Mouse (Mus musculus) lung, embryonic 16.5 days (tissue): Measurements from ENCODE around the gene Nt5c. TPM values are rescaled to one million over a fixed set of nuclear protein-coding genes. Genes with fewer than 3 reads are reported as not detected.
"Not testable (repeated sequence)": the region's sequence is repeated elsewhere in the genome, so short reads cannot be mapped to it uniquely, and the experiment has no call there.

Source experiments
- ATAC-seq: fragments of 200-750 bp; cut with Nextera tagmentation; 2 replicates; pipeline ENCODE4 v1.8.0; 2017; ENCODE audit warnings: low read depth, mild to moderate bottlenecking, moderate library complexity
- H3K27ac ChIP-seq: fragments of 300-500 bp; sonication (generic); 2 replicates; pipeline ENCODE4 v1.5.1; 2014; ENCODE audit warnings: mild to moderate bottlenecking, control low read depth, low read length
- H3K27me3 ChIP-seq: fragments of 300-500 bp; sonication (generic); 2 replicates; pipeline ENCODE4 v1.6.1; 2014; ENCODE audit warnings: low read depth, low read length, mixed read lengths; ENCODE audit not compliant: control insufficient read depth, insufficient read depth
- H3K36me3 ChIP-seq: fragments of 300-500 bp; sonication (generic); 2 replicates; pipeline ENCODE4 v1.6.1; 2014; ENCODE audit warnings: low read length; ENCODE audit not compliant: control insufficient read depth, insufficient read depth
- H3K4me1 ChIP-seq: fragments of 300-500 bp; sonication (generic); replicated peaks from 2 replicates; pipeline ENCODE4 v1.6.1; 2014; ENCODE audit warnings: low read length, mixed read lengths; ENCODE audit not compliant: control insufficient read depth, insufficient read depth
- H3K4me2 ChIP-seq: fragments of 300-500 bp; sonication (generic); 2 replicates; pipeline ENCODE4 v1.6.1; 2014; ENCODE audit warnings: low read depth, low read length, control low read depth
- H3K4me3 ChIP-seq: fragments of 300-500 bp; sonication (generic); 2 replicates; pipeline ENCODE4 v1.5.1; 2014; ENCODE audit warnings: mild to moderate bottlenecking, low read length, control low read depth
- H3K9ac ChIP-seq: fragments of 300-500 bp; sonication (generic); 2 replicates; pipeline ENCODE4 v1.6.1; 2014; ENCODE audit warnings: low read length, control low read depth
- H3K9me3 ChIP-seq: fragments of 300-500 bp; sonication (generic); 2 replicates; pipeline ENCODE4 v1.6.1; 2016; ENCODE audit warnings: low read length; ENCODE audit not compliant: control insufficient read depth
- WGBS: fragments of 180-500 bp; shearing (Covaris S2); extraction: QIAGEN DNeasy Blood & Tissue Kit; methylation state at CpG from one replicate; pipeline ENCODE4 v1.1.7; 2014; 5-methylcytosine and 5-hydroxymethylcytosine counted together
- polyA plus RNA-seq: library from polyadenylated mRNA; unstranded; fragments of >200 nt; fragmentation: Nextera tagmentation; extraction: Ambion mirVana; gene quantifications from 2 replicates; pipeline ENCODE4 v1.2.1, GENCODE M21; 2015

Gene Nt5c
- polyA plus RNA-seq, 1 experiment from 2014 or later: 71.0 TPM

DNA sequence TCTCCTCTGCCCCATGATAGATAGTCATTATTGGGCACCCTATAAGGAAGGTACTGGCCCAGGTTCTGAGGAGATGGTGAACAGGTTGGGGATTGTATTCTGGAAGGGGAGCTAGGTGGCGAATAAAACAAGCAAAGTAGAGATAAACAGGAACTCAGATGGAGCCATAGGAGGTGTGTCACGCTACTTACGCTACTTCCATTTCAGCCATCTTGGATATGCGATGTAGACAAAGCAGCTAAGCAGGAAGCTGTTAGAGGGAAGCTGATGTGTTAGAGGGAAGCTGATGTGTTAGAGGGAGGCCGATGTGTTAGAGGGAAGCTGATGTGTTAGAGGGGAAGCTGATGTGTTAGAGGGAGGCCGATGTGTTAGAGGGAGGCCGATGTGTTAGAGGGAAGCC lies 14.3 kb downstream of the Nt5c start:
- H3K9me3 ChIP-seq, H3K4me3 ChIP-seq, H3K27ac ChIP-seq, H3K27me3 ChIP-seq, H3K36me3 ChIP-seq, H3K4me2 ChIP-seq, ATAC-seq: not testable (repeated sequence)
- Histone ChIP-seq H3K9ac (peak overlapping the region; percentile 5; the same call in 1 of the 2 replicates), H3K4me1 (peaks cover 18% of the 10 kb centered on the region)
- WGBS: 80% methylated on average over 7 of the region's 7 CpGs

DNA sequence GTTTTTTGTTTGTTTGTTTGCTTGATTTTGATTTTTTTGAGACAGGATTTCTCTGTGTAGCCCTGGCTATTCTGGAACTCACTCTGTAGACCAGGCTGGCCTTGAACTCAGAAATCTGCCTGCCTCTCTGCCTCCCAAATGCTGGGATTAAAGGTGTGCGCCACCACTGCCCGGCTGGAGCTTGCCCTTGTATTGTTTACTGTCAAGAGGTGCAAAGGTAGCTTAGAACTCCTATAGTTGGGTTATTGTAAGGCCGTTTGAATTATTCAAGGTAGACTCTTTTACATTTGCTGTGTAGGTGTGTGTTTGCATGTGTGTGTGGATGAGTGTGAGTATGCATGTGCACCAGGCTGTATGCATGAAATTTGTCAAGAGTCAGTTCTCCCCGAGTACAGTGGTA lies 15.0 kb downstream of the Nt5c start:
- not testable (repeated sequence) for H3K9me3 ChIP-seq, ATAC-seq, H3K27ac ChIP-seq, H3K4me3 ChIP-seq, H3K36me3 ChIP-seq, H3K27me3 ChIP-seq
- Histone ChIP-seq H3K9ac (peak overlapping the region; percentile 84), H3K4me2 (peak overlapping the region; percentile 66; the same call in 1 of the 2 replicates), H3K4me1 (peaks cover 18% of the 10 kb centered on the region)
- 78% methylated on average over 4 of the region's 4 CpGs for WGBS

DNA sequence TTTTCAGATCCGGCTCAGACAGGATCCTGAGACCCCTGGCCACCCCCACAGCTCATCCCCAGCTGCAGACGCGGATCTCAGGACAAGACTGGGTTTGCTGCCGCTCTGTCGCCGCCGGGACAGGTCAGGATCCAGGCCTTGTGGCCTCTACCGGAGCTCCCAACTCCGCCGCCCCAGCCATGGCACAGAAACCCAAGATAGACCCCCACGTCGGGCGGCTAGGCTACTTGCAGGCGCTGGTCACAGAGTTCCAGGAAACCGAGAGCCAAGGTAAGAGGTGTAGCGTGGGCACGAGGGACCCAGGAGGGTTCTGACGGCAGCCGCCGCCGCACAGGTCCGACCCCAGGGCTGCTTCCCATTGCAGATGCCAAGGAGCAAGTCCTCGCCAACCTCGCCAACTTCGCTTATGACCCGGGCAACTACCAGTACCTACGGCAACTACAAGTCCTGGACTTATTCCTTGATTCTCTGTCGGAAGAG lies 15.9 kb downstream of the Nt5c start:
- WGBS: 2% methylated on average over 28 of the region's 28 CpGs
- ATAC-seq: peak; percentile 27

DNA sequence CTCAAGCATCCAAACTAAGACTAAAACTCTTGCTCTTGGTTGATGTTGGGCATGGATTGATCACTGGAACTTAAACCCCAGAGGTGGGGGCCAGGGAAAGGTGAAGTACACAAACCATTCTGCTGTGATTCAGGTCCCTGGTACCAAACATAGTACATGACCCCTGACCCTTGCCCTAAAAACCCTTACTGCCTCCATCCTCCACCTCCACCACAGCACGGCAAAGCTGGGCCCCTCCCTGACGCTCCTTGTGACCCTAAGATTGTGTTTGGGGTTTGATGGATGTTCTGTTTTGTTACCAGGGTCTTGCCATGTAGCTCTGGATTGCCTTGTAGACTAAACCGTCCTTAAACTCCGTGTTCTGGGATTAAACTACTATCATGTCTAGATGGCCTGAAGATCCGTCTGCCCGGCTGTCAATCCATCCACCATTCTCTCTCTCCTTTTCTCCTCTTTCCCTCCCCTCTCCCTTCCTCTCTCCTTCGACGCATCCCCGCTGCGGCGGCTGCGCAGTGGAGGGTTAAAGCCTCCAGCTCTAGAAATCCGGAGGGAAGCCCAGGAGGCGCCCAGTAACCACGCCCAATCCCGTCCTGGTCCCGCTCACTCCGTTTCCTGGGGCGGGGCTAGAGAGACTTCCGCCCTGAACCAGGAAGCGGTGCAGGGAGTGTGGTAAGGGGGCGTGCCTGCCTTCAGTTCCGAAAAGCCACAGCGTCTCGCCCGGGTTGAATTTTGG lies 16.5 kb downstream of the Nt5c start, which contains the start of gene Armc7:
Gene Armc7 (plus strand): TSS at position 643 of the 733 bp plus-strand sequence.
- H3K4me1 ChIP-seq: peaks cover 18% of the 10 kb centered on the region
- peak within 1 kb of the TSS; percentile 57 for H3K27ac ChIP-seq
- under 1% methylated on average over 26 of the region's 26 CpGs for WGBS

More for the DNA sequence above, 15.9 kb downstream of the Nt5c start:
- H3K9ac ChIP-seq: peak overlapping the region; percentile 84
- H3K4me1 ChIP-seq: peaks cover 18% of the 10 kb centered on the region
- H3K4me2 ChIP-seq: peak overlapping the region; percentile 66
- no peaks in the 10 kb centered on the region for H3K27me3 ChIP-seq
- no peaks in the 10 kb centered on the region for H3K9me3 ChIP-seq
- peak overlapping the region; percentile 94 for H3K4me3 ChIP-seq
- H3K36me3 ChIP-seq: no peaks in the 10 kb centered on the region
- H3K27ac ChIP-seq: no peak overlapping the region; the same call in 1 of the 2 replicates

DNA sequence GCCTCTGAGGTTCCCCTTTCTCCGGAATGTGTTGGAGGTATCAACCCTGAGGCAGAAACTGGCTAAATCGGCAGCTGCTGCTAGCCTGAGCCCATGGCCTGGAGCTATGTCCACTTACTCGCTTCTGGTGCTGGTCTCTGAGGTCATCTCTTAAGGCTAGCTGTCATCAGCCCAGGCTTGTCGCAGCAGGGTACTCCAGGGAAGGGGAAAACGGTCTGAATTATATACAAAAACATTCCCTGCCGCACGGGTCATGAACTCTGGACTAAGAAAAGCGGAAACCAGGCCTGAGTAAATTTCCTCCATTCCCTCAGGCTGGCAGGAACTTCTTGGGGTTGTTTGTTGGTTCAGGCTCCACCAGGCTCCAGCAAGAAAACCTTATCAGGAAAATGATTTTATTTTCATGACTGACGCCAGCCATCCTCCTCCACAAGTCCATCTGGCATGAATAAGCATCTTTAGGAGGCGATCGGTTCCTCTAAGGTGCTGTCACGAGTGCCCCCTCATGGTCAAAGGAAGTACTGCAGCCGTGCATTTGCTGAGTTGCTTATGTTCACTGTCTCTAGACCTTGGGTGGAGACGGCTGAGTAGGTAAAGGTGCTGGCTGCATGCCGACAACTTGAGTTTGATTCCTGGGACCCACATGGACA lies 17.9 kb downstream of the Nt5c start:
- Histone ChIP-seq H3K27me3 (no peaks in the 10 kb centered on the region), H3K4me1 (peaks cover 18% of the 10 kb centered on the region), H3K4me3 (no peak overlapping the region; the same call in 1 of the 2 replicates), H3K27ac (peak overlapping the region; percentile 34), H3K36me3 (no peaks in the 10 kb centered on the region), H3K9me3 (no peaks in the 10 kb centered on the region), H3K9ac (no peak overlapping the region), H3K4me2 (peak overlapping the region; percentile 19)
- ATAC-seq: peak; percentile 47
- 17% methylated on average over 15 of the region's 15 CpGs for WGBS

More for the DNA sequence above, 16.5 kb downstream of the Nt5c start, which contains the start of gene Armc7:
- H3K4me2 ChIP-seq: peak within 1 kb of the TSS; percentile 66
- H3K9ac ChIP-seq: peak within 1 kb of the TSS; percentile 84
- H3K36me3 ChIP-seq: no peaks in the 10 kb centered on the region
- ATAC-seq: peak; percentile 98
- no peaks in the 10 kb centered on the region for H3K27me3 ChIP-seq
- H3K4me3 ChIP-seq: peak within 1 kb of the TSS; percentile 94
- H3K9me3 ChIP-seq: no peaks in the 10 kb centered on the region

DNA sequence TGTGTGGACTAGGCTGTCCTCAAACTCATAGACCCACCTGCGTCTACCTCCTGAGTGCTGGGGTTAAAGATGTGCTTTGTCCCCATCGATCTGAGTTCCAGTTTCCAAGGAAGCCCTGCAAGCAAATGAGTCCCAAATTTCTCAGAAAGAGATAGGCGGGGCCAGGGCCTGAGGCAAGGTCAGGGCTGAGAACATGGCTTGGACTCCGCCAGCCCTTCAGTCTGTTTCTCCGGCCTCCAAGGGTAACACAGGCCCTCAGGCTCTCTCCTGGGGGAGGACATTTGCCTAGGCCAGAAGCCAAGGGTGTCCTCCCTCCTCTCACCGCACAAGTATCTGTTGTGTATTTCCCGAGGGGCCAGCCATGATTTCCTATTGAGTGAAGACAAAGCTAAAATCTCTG lies 19.5 kb downstream of the Nt5c start:
- no peak for ATAC-seq
- Histone ChIP-seq H3K4me2 (no peak overlapping the region), H3K9ac (no peak overlapping the region; the same call in 1 of the 2 replicates), H3K9me3 (no peaks in the 10 kb centered on the region), H3K4me1 (peaks cover 18% of the 10 kb centered on the region), H3K27me3 (no peaks in the 10 kb centered on the region), H3K27ac (no peak overlapping the region), H3K4me3 (no peak overlapping the region), H3K36me3 (no peaks in the 10 kb centered on the region)
- 80% methylated on average over 7 of the region's 7 CpGs for WGBS

DNA sequence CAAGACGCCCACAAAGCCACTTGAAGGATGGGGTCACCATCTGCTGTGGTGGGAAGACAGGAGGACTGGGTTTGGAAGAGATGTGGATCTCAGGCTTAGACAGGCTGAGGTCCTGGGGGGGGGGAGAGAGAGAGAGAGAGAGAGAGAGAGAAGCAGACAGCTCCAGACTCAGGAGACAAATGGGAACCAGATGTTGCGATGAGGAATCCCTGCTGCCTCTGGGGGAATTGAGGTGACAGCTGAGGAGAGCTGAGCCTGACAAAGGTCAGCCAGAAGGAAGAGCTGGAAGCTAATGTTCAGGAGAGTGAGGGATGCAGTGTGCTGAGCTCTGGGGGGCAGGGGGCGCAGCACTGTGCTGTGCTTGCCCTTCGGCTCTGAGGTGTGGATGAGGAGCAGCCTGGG lies 24.4 kb downstream of the Nt5c start:
- Histone ChIP-seq H3K4me2 (no peak overlapping the region), H3K27me3 (no peaks in the 10 kb centered on the region), H3K36me3 (no peaks in the 10 kb centered on the region), H3K9me3 (no peaks in the 10 kb centered on the region), H3K4me3 (no peak overlapping the region), H3K9ac (no peak overlapping the region), H3K4me1 (peaks cover 3% of the 10 kb centered on the region; the same call in 1 of the 2 replicates), H3K27ac (no peak overlapping the region)
- 20% methylated on average over 4 of the region's 4 CpGs for WGBS
- no peak for ATAC-seq

DNA sequence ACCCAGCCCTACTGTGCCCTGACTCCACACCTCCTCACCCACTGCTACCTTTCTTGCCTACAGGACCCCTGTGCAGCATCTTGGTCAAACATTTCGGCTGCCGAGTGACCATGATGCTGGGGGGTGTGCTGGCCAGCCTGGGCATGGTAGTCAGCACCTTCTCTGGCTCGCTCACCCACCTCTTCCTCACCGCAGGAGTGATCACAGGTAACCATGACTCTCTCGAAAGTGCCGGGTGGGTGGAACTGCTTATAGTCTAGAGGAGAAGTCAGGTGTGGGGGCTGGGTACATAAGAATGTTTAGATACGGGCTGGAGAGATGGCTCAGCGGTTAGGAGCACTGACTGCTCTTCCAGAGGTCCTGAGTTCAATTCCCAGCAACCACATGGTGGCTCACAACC lies 26.8 kb downstream of the Nt5c start:
- Histone ChIP-seq H3K4me2 (no peak overlapping the region), H3K9me3 (no peaks in the 10 kb centered on the region), H3K27ac (no peak overlapping the region), H3K9ac (no peak overlapping the region), H3K27me3 (no peaks in the 10 kb centered on the region), H3K4me3 (no peak overlapping the region), H3K4me1 (peaks cover 3% of the 10 kb centered on the region; the same call in 1 of the 2 replicates), H3K36me3 (no peaks in the 10 kb centered on the region)
- ATAC-seq: no peak
- 70% methylated on average over 8 of the region's 8 CpGs for WGBS

DNA sequence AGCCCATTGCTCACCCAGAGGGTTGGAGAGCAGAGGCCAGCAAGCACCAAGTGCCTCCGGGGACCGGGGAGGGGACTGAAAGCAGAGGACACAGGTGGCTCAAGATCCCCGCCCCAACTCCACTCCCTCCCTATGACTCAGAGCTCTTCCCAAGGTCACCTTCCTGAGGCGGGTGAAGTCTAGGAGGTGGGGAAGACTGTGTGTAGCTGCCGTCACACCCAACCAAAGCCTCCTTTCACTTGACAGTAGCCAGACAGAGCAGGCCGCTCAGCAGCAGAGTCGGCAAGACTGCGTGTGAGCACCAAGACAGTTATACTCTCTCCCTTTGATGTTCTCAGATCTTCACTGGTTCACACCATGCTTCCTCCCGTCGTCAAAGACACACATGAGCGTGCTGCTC lies 28.3 kb downstream of the Nt5c start:
- no peaks in the 10 kb centered on the region for H3K9me3 ChIP-seq
- 55% methylated on average over 11 of the region's 11 CpGs for WGBS
- H3K36me3 ChIP-seq: no peaks in the 10 kb centered on the region
- no peak overlapping the region for H3K9ac ChIP-seq
- no peak overlapping the region for H3K4me3 ChIP-seq
- ATAC-seq: no peak
- H3K4me1 ChIP-seq: peaks cover 3% of the 10 kb centered on the region; the same call in 1 of the 2 replicates
- H3K4me2 ChIP-seq: no peak overlapping the region
- no peaks in the 10 kb centered on the region for H3K27me3 ChIP-seq
- no peak overlapping the region for H3K27ac ChIP-seq
